Mouse (Mus musculus): ENCODE results near the gene Heatr3.

GRCm38 (mm10) chr8:88184914-88185313, 47.3 kb downstream of the Heatr3 start:
- no peak for TF ChIP-seq CTCF (conservative IDR thresholded peaks at IDR 0.05; ENCODE audit: low read length)
- TF ChIP-seq NANOG (IDR thresholded peaks at IDR 0.05; ENCODE audit: borderline replicate concordance, low read length), result no peak
